Mouse (Mus musculus) olfactory bulb, adult 2 months (tissue): ENCODE results near the gene Mras.

Experiments
- CTCF ChIP-seq: fragments of 200-500 bp; IDR thresholded peaks from 2 replicates; pipeline ENCODE4 v1.5.1; 2012; ENCODE audit warnings: low read depth, mild to moderate bottlenecking, low read length, moderate library complexity; ENCODE audit not compliant: insufficient read depth
- POLR2A ChIP-seq: fragments of 200-500 bp; IDR thresholded peaks from 2 replicates; pipeline ENCODE4 v1.6.1; 2012; ENCODE audit warnings: mild to moderate bottlenecking, low read depth, low read length, moderate library complexity; ENCODE audit not compliant: insufficient read depth

DNA sequence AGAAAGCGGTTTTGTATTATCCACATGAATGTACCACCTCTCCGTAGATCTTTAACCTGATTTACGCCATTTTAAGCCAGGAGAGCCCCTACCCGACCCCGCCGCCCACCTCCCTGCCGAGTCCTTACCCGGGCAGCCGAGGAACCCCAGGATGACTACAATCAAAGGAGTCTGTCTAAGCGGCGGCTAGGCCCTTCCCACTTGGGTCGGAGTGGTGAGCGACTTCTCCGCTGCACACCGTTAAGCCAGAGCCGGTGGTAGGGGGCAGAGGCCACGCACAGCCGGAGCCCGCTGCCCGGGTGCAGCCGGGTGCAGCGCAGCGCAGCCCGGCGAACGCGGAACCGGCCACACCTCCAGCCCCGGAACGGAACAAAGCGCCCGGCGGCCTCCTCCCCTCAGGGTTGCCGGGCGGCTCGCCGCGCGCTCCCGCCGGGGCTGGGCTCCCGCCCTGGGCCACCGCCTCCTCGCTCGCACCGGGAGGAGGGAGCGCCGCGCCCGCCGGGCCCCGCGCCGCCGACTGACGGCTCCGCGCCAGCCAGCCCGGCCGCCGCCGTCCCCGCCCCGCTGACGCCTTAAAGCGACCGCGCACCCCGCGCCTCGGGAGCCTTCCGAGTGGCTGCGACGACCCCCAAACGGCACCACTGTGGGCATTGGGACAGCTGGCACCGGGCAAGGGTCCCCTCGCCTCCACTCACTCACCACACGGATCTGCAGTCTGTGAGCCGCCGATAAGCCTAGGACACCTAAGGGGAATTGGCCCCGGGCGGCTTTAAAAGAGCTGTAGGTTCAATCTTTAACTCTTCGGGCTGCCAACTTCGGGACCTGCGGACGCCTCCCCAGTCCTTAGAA, 775 bp downstream of the Mras start:
- peak; percentile 48; the same call in 1 of the 2 replicates for TF ChIP-seq POLR2A
- no peak for TF ChIP-seq CTCF
